Mouse (Mus musculus) adrenal gland, adult (tissue): ENCODE measurements around the gene Gm15517.

Experiments used
- DNase-seq, 2 experiments: peaks; one replicate each; pipeline ENCODE4 v3.0.0; 2022 to 2023; ENCODE audit warnings: low spot score in 1 of 2; ENCODE audit not compliant: inconsistent age in 2 of 2

Gm15517 gene

GRCm38 (mm10) chr7:44307261-44308020 is 46.2 kb downstream of the Gm15517 start:
- no peak for DNase-seq

- no peak for DNase-seq
Observed at GRCm38 (mm10) chr7:44309475-44310284, 48.4 kb downstream of the Gm15517 start, which contains the start of gene Shank1. TSS of gene Shank1 (plus strand) at chr7:44310253.

- DNase-seq: peak in 1 of 2 experiments; percentile 42
Observed at GRCm38 (mm10) chr7:44310285-44310877, 49.1 kb downstream of the Gm15517 start.

- DNase-seq: peak; percentile 63 to 77
Observed at GRCm38 (mm10) chr7:44310878-44311712, 49.8 kb downstream of the Gm15517 start.
